In genomic region chr7:49339953-49340352, GRCm38 (mm10) we compare ENCODE assay signal across 32 mouse cellular contexts.
"Had no signal": no experiment of that assay in that cellular context is flagged by ENCODE, and none has a peak within 500 bp of the region (broad histone marks: within the 10 kb centered on the region; RNA-seq: fewer than 3 reads in every experiment).

No protein-coding gene starts in this region.

- H3K27ac ChIP-seq: left cerebral cortex, adult 2 months; limb, embryonic 10.5 days; limb, embryonic 12.5 days; limb, embryonic 13.5 days; limb, embryonic 15.5 days; liver, embryonic 12.5 days; liver, embryonic 13.5 days; liver, embryonic 14.5 days; liver, embryonic 15.5 days; lung, embryonic 15.5 days; macrophage; midbrain, embryonic 10.5 days; midbrain, embryonic 12.5 days; midbrain, embryonic 13.5 days; midbrain, embryonic 15.5 days had no signal

- H3K4me1 ChIP-seq: megakaryocyte, embryonic 14.5 days had no signal

- H3K27me3 ChIP-seq: limb, embryonic 13.5 days; limb, embryonic 15.5 days; lung, embryonic 15.5 days; midbrain, embryonic 15.5 days had no signal

- H3K9me3 ChIP-seq: limb, embryonic 10.5 days; limb, embryonic 12.5 days; limb, embryonic 13.5 days; limb, embryonic 15.5 days; liver, embryonic 12.5 days; liver, embryonic 13.5 days; liver, embryonic 15.5 days; lung, embryonic 15.5 days; megakaryocyte, embryonic 14.5 days; midbrain, embryonic 10.5 days; midbrain, embryonic 12.5 days; midbrain, embryonic 13.5 days; midbrain, embryonic 15.5 days had no signal

- H3K4me3 ChIP-seq: left cerebral cortex, adult 2 months; limb, embryonic 10.5 days; limb, embryonic 12.5 days; limb, embryonic 13.5 days; limb, embryonic 15.5 days; liver, embryonic 12.5 days; liver, embryonic 13.5 days; liver, embryonic 15.5 days; lung, embryonic 15.5 days; megakaryocyte, embryonic 14.5 days; midbrain, embryonic 10.5 days; midbrain, embryonic 12.5 days; midbrain, embryonic 13.5 days; midbrain, embryonic 15.5 days; myocyte had no signal

- H3K9ac ChIP-seq: limb, embryonic 12.5 days; limb, embryonic 13.5 days; limb, embryonic 15.5 days; liver, embryonic 12.5 days; liver, embryonic 13.5 days; liver, embryonic 14.5 days; liver, embryonic 15.5 days; liver, postnatal 0 days; lung, embryonic 14.5 days; lung, embryonic 15.5 days; midbrain, embryonic 12.5 days; midbrain, embryonic 13.5 days; midbrain, embryonic 15.5 days had no signal

- DNase-seq: left cerebral cortex, postnatal 4 days; liver; liver, embryonic 13.5 days; liver, postnatal 0 days; lung, adult 18-20 months; lung, adult 2 months; lung, embryonic 14.5 days; lung, postnatal 10 days; lung, postnatal 14 days; lung, postnatal 36 days; lung, postnatal 4 days; midbrain, embryonic 14.5 days had no signal

- ATAC-seq: liver, embryonic 12.5 days; liver, postnatal 0 days; lung, postnatal 0 days; midbrain, embryonic 13.5 days; midbrain, embryonic 15.5 days; midbrain, embryonic 16.5 days had no signal

- H3K36me3 ChIP-seq: limb, embryonic 10.5 days; limb, embryonic 12.5 days; limb, embryonic 13.5 days; limb, embryonic 15.5 days; liver, embryonic 12.5 days; liver, embryonic 13.5 days; liver, embryonic 15.5 days; lung, embryonic 15.5 days; midbrain, embryonic 10.5 days; midbrain, embryonic 12.5 days; midbrain, embryonic 13.5 days; midbrain, embryonic 15.5 days had no signal

- H3K4me2 ChIP-seq: limb, embryonic 12.5 days; limb, embryonic 13.5 days; limb, embryonic 15.5 days; liver, embryonic 11.5 days; liver, embryonic 12.5 days; liver, embryonic 13.5 days; liver, embryonic 15.5 days; lung, embryonic 14.5 days; lung, embryonic 15.5 days; midbrain, embryonic 11.5 days; midbrain, embryonic 12.5 days; midbrain, embryonic 13.5 days; midbrain, embryonic 15.5 days had no signal
